Mouse (Mus musculus): ENCODE data around the gene Tedc1. TPM values are rescaled to one million over a fixed set of nuclear protein-coding genes. Genes with fewer than 3 reads are reported as not detected.

The Tedc1 gene
- total RNA-seq (2017), result 3.6 to 8.8 TPM (median 4.8 TPM) in 3 replicates

GRCm38 (mm10) chr12:113155887-113156539 lies at the start of gene Tedc1:
Gene Tedc1, plus strand, starts transcription at chr12:113156421.
- peak; percentile 87 for ATAC-seq (replicated peaks; ENCODE audit: insufficient number of reproducible peaks, low FRiP score, low TSS enrichment, poor library complexity, severe bottlenecking)

DNA sequence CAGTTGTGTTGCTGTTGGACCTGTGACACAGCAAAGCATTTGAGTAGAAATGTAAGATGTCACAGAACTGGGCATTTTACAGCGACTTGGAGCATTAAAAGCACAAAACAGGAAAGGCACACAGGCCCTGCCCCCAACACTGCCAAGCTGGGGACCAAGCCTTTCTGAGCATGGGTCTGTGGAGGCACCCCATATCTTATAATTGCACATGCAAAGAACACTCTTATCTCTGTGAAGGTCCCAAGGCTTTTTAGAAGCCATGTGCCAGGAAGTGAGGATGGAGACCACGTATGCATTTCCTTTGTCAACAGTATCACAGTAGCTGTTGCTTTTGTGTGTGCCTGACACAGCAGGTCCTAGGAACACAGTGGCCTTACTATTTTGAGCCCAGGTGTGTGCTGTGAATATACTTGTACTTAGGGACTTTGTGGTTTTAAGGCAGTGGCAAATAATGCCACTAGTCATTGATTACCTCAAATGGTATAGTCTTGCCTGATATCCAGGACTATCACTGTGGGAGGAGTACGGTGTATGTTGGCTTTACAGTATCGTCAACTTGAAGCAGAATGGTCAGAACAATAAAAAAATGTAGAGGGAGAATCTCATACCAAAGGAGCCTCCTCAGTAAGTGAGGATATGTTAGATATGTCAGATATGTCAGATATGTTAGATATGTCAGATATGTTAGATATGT lies 48.6 kb upstream of the Tedc1 start:
- ATAC-seq (replicated peaks; ENCODE audit: insufficient number of reproducible peaks, low FRiP score, low TSS enrichment, poor library complexity, severe bottlenecking), result no peak

GRCm38 (mm10) chr12:113108528-113109283 lies 47.5 kb upstream of the Tedc1 start:
- ATAC-seq (replicated peaks; ENCODE audit: insufficient number of reproducible peaks, low FRiP score, low TSS enrichment, poor library complexity, severe bottlenecking), result no peak

- ATAC-seq (replicated peaks; ENCODE audit: insufficient number of reproducible peaks, low FRiP score, low TSS enrichment, poor library complexity, severe bottlenecking), result no peak
Measured at GRCm38 (mm10) chr12:113109801-113110200, 46.4 kb upstream of the Tedc1 start.

- no peak for ATAC-seq (replicated peaks; ENCODE audit: insufficient number of reproducible peaks, low FRiP score, low TSS enrichment, poor library complexity, severe bottlenecking)
Measured at GRCm38 (mm10) chr12:113114141-113114540, 42.1 kb upstream of the Tedc1 start.

- no peak for ATAC-seq (replicated peaks; ENCODE audit: insufficient number of reproducible peaks, low FRiP score, low TSS enrichment, poor library complexity, severe bottlenecking)
Measured at GRCm38 (mm10) chr12:113114856-113115538, 41.2 kb upstream of the Tedc1 start.

DNA sequence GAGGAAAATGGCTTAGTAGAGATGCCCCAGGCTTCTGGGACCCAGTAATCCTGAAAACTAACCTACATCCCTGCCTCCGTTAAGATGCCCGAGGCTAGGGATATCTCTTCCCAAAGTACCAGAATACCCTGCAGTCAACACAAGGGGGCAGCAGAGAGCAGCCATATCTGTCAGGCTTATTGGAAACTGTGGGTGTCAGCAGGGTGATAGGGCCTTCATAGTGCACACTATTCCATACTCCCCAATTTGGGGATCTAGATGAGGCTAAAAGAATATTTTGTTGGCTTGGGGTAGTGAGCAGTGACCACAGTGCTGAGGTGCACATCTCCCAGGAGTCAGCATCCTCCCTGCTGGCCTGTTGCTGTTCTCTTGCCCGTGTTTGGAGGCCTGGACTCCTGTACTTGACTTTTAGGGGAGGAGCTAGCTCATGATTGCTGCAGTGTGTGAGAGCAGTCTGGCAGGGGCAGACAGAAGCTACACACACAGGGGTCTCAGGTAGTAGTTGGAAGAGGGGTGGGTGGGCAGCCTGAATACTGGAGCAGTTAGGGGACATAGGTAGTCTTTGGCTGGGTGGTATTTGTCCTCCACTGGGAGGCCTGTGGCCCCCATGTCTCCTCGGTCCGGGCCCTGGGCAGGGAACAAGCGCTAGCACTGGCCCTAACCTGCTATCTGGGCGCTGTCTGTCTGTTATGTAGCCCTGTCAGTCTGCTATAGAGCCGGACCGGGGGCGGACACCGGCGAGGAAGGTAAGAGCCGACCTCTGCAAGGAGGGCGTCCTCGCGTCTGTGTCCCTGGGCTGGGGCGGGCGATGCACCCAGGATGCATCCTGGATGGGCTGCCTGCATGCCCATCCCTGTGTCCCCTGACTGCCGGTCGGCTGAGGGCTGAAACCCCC lies 36.5 kb upstream of the Tedc1 start:
- ATAC-seq (replicated peaks; ENCODE audit: insufficient number of reproducible peaks, low FRiP score, low TSS enrichment, poor library complexity, severe bottlenecking), result peak; percentile 78

DNA sequence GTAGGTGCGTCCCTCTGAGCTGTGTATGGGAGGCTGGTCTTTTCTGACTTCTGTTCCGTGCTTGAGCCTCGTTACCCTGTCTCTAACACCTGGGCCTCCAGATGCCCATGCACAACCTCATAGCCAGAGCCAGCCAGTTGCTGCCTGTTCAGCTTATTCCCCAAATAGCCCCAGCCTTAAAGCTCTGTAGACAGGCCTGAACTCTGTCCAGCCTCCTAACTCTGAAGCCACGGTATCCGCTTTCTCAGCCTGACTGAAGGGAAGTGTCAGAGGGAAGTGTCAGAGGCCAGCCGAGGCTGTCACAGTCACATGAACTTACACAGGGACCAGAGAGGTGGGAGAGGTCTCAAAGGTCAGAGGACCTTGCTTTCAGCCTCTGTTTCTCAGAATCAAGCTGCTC lies 31.5 kb upstream of the Tedc1 start:
- no peak for ATAC-seq (replicated peaks; ENCODE audit: insufficient number of reproducible peaks, low FRiP score, low TSS enrichment, poor library complexity, severe bottlenecking)

- ATAC-seq (replicated peaks; ENCODE audit: insufficient number of reproducible peaks, low FRiP score, low TSS enrichment, poor library complexity, severe bottlenecking), result no peak
Measured at GRCm38 (mm10) chr12:113130732-113131131, 25.5 kb upstream of the Tedc1 start.

GRCm38 (mm10) chr12:113131601-113132000 lies 24.6 kb upstream of the Tedc1 start:
- no peak for ATAC-seq (replicated peaks; ENCODE audit: insufficient number of reproducible peaks, low FRiP score, low TSS enrichment, poor library complexity, severe bottlenecking)

DNA sequence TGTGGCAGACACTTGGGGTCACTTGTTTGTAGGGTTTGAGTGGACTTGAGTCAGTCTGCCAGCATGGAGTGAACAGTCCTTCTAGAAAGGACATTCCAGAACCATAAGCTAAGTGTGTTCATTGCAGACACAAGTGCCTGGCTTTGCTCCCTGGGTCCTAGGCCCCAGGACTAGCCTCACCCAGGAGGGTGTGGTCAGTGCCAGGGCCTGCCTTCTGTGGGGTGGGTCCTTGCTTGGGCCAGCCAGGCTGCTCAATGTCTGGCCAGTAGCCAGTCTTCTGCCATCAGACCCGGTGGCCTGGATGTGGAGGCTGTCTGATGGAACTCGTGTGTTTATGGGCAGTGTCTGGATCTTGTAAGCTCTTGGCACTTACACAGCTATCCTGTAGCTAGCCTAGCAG lies 23.7 kb upstream of the Tedc1 start:
- no peak for ATAC-seq (replicated peaks; ENCODE audit: insufficient number of reproducible peaks, low FRiP score, low TSS enrichment, poor library complexity, severe bottlenecking)

DNA sequence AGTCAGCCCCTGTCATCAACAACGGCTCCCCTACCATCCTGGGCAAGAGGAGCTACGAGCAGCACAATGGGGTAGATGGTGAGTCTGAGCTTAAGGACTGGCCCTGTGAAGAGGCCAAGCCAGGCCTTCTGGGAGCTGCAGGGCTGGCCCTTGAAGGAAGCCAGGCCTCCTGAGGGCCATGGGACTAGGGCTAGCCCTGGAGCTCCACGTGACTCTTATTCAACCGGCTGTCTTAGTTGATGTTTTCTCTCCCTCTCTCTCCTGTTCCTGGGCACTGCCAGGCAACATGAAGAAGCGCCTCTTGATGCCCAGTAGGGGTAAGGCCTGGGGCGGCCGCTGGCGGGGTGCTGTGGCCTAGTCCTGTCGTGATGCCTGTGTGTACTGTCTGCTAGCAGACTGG lies 23.0 kb upstream of the Tedc1 start:
- no peak for ATAC-seq (replicated peaks; ENCODE audit: insufficient number of reproducible peaks, low FRiP score, low TSS enrichment, poor library complexity, severe bottlenecking)

- no peak for ATAC-seq (replicated peaks; ENCODE audit: insufficient number of reproducible peaks, low FRiP score, low TSS enrichment, poor library complexity, severe bottlenecking)
Measured at GRCm38 (mm10) chr12:113133861-113134403, 22.3 kb upstream of the Tedc1 start.

DNA sequence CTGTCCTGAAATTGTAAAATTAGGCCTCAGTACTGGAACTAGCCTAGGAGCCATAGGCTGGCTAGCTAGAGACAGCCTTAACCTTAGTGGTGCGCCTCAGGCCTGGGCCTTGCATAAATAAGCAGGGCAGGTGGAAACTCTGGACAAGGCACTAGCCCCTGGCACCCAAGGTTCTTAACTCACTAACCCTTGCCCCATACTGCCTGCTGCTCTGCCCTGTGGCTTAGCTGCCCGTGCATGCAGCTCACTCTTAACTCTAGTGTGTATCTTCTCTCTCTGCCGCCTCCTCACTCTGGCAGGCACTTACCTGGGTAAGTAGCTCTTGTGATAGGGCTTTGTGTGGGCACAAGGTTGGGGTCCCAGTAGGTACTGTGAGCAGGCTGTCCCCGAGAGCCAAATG lies 21.7 kb upstream of the Tedc1 start:
- ATAC-seq (replicated peaks; ENCODE audit: insufficient number of reproducible peaks, low FRiP score, low TSS enrichment, poor library complexity, severe bottlenecking), result no peak

DNA sequence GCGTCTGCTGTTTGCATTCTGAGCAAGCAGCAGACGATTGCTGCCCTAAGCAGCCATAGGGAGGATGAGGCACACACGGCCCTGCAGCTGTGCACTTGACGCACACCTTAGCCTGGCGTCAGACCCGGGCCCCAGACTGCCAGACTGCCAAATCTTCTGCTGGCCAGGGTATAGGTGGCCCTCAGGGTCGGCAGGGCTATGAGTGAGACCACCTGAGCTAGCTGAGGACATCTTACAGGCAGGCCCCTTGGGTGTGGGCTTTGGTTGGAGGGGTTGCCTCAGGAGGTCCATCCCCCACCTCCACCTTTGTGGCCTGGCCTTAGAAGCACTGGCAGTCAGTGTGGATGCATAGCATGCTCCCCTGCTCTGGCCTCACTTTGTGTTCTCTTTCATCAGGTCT lies 20.8 kb upstream of the Tedc1 start:
- ATAC-seq (replicated peaks; ENCODE audit: insufficient number of reproducible peaks, low FRiP score, low TSS enrichment, poor library complexity, severe bottlenecking), result no peak

- ATAC-seq (replicated peaks; ENCODE audit: insufficient number of reproducible peaks, low FRiP score, low TSS enrichment, poor library complexity, severe bottlenecking), result no peak
Measured at GRCm38 (mm10) chr12:113136492-113137020, 19.7 kb upstream of the Tedc1 start.

DNA sequence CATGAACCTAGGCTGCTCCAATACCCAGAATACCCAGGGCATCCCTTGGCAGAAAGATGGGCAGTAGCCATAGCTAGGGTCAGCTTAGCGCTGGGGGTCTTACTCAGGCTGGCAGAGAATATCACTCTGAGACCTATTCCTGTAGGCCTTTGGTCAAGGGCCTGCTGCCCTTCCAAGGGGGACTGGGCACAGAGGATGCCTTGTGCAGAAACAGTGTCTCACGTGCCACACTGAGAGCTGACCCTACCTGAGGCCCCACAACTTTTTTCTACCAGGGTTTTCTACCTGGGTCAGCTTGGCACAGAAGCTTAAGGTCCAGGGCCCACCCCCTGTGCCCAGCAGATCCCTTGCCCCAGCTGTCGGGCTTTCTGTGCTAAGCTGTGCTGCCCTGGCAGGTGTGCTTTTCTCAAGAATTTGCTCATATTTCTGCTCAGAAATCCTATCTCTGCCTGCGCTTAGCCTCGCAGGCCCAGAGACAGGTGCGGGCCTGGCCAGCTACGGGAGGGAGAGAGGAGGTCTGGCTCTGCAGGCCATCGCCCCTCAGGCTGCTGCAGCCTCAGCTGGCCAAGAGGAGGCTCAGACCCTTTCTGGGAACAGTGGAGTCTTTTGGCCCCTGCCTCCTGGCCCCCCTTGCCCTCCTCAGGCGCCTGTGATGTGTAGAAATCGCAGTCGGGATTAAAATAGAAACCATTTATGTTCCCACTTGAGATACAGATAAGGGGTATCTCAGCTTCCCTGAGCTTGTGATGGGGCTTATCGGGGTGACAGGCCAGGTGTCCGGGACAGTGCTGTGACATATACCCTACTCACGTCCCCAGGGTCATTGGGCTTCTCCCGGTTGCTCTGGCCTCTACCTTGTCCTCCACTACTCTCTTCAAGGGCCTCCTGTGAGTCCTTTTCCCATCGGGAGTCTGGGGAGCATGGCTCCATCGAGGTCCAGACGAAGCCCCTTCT lies 18.7 kb upstream of the Tedc1 start:
- ATAC-seq (replicated peaks; ENCODE audit: insufficient number of reproducible peaks, low FRiP score, low TSS enrichment, poor library complexity, severe bottlenecking), result no peak
